Mouse (Mus musculus) adipocyte (in vitro differentiated cells): Measurements from ENCODE around the gene Dnajb5.

Experiments used
- DNase-seq: peaks from one replicate; pipeline ENCODE4 v3.0.0-alpha.2; 2016; ENCODE audit warnings: low spot score

The Dnajb5 gene

GRCm38 (mm10) chr4:42944185-42944584, 5.4 kb upstream of the Dnajb5 start:
- DNase-seq: no peak

- DNase-seq: peak; percentile 52
These were observed 4.6 kb upstream of the Dnajb5 start for GRCm38 (mm10) chr4:42945043-42945442.

- no peak for DNase-seq
These were observed 4.2 kb upstream of the Dnajb5 start for GRCm38 (mm10) chr4:42945445-42945844.

- DNase-seq: peak; percentile 62
These were observed 3.7 kb upstream of the Dnajb5 start for GRCm38 (mm10) chr4:42945952-42946351.

GRCm38 (mm10) chr4:42946733-42947290, 2.8 kb upstream of the Dnajb5 start:
- DNase-seq: no peak

GRCm38 (mm10) chr4:42948527-42948926, 1.1 kb upstream of the Dnajb5 start:
- DNase-seq: no peak

- no peak for DNase-seq
These were observed 451 bp upstream of the Dnajb5 start for GRCm38 (mm10) chr4:42949051-42949675.

GRCm38 (mm10) chr4:42950065-42950558, 498 bp downstream of the Dnajb5 start:
- peak; percentile 67 for DNase-seq

- DNase-seq: no peak
These were observed 1.9 kb downstream of the Dnajb5 start for GRCm38 (mm10) chr4:42951206-42952195.

GRCm38 (mm10) chr4:42952563-42952962, 2.9 kb downstream of the Dnajb5 start:
- DNase-seq: no peak

GRCm38 (mm10) chr4:42953435-42954094, 4.0 kb downstream of the Dnajb5 start:
- no peak for DNase-seq

- peak; percentile 55 for DNase-seq
These were observed 4.7 kb downstream of the Dnajb5 start for GRCm38 (mm10) chr4:42954297-42954696.

- no peak for DNase-seq
These were observed 5.6 kb downstream of the Dnajb5 start for GRCm38 (mm10) chr4:42955200-42955599.

GRCm38 (mm10) chr4:42956581-42956980, 7.0 kb downstream of the Dnajb5 start:
- no peak for DNase-seq

- DNase-seq: no peak
These were observed 7.7 kb downstream of the Dnajb5 start for GRCm38 (mm10) chr4:42957306-42957705.

- DNase-seq: no peak
These were observed 8.4 kb downstream of the Dnajb5 start for GRCm38 (mm10) chr4:42957979-42958378.

GRCm38 (mm10) chr4:42958942-42959341, 9.3 kb downstream of the Dnajb5 start:
- DNase-seq: no peak

- no peak for DNase-seq
These were observed 9.8 kb downstream of the Dnajb5 start for GRCm38 (mm10) chr4:42959382-42959781.

- peak; percentile 39 for DNase-seq
These were observed 12.0 kb downstream of the Dnajb5 start for GRCm38 (mm10) chr4:42961592-42961991.

- no peak for DNase-seq
These were observed 13.9 kb downstream of the Dnajb5 start for GRCm38 (mm10) chr4:42963480-42963879.

- peak; percentile 76 for DNase-seq
These were observed 15.6 kb downstream of the Dnajb5 start for GRCm38 (mm10) chr4:42965039-42965719.
